Mouse (Mus musculus): ENCODE results near the gene Foxa3.

Gene Foxa3

GRCm38 (mm10) chr7:18998835-18999234 lies 24.5 kb downstream of the Foxa3 start:
- DNase-seq: no peak

GRCm38 (mm10) chr7:18993036-18993435 lies 30.3 kb downstream of the Foxa3 start:
- no peak for DNase-seq

- no peak for DNase-seq
Measured at GRCm38 (mm10) chr7:18992294-18992675, 31.1 kb downstream of the Foxa3 start.

GRCm38 (mm10) chr7:18991660-18992293 lies 31.6 kb downstream of the Foxa3 start:
- peak in 1 of 2 experiments; percentile 32 for DNase-seq

- DNase-seq: peak; percentile 99
Measured at GRCm38 (mm10) chr7:18990601-18991295, 32.6 kb downstream of the Foxa3 start, which contains the start of gene Mypop. Gene Mypop, plus strand, starts transcription at chr7:18991245.

- no peak for DNase-seq
Measured at GRCm38 (mm10) chr7:18989995-18990394, 33.3 kb downstream of the Foxa3 start.

- no peak for DNase-seq
Measured at GRCm38 (mm10) chr7:18988780-18989179, 34.6 kb downstream of the Foxa3 start.

GRCm38 (mm10) chr7:18987747-18988146 lies 35.6 kb downstream of the Foxa3 start:
- DNase-seq: no peak

- DNase-seq: no peak
Measured at GRCm38 (mm10) chr7:18987100-18987499, 36.2 kb downstream of the Foxa3 start, which contains the start of gene Nanos2. Gene Nanos2, plus strand, starts transcription at chr7:18987400.

GRCm38 (mm10) chr7:18986503-18986902 lies 36.8 kb downstream of the Foxa3 start:
- no peak for DNase-seq

- DNase-seq: no peak
Measured at GRCm38 (mm10) chr7:18978381-18978780, 45.0 kb downstream of the Foxa3 start.

GRCm38 (mm10) chr7:18970956-18971355 lies 52.4 kb downstream of the Foxa3 start:
- no peak for DNase-seq

- DNase-seq: no peak
Measured at GRCm38 (mm10) chr7:18967603-18968002, 55.7 kb downstream of the Foxa3 start.

- no peak for DNase-seq
Measured at GRCm38 (mm10) chr7:18965312-18965711, 58.0 kb downstream of the Foxa3 start.

- no peak for DNase-seq
Measured at GRCm38 (mm10) chr7:18963294-18963843, 60.0 kb downstream of the Foxa3 start.
